Comparison of ENCODE assay signal across 8 mouse cellular contexts in the genomic region with DNA sequence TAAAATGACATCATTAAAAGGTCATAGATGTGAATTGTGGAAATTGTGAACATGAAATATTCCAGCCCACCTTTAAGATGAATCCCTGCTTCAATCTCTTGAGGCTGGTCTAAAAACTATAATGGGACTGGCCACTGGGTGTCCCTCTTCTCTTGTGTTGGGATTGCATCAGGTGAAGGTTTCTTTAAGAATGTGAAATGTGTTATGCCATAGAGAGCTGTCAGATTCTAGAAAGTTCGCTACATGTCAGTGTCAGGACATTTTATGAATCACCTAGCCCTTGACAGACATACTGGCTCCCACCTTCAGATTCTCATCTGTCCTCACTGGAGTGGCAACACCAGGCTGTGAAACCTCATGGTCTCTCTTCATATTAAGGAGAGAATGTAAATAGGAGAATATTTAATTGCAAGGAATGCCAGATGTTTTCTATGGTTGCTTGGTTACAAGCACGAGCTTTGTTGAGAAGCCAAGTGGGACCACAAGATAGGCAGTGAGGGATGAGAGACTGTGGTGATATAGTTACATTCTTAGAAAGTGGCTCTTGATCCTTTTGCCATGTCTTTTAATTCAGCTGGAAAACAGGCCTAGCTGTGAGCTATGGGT.
DNase-seq lines count a peak whose midpoint lies in the region; ATAC-seq and TF ChIP-seq lines count a peak whose summit lies in the region.

No protein-coding gene starts in this region.

- H3K27ac ChIP-seq in heart, adult 2 months, result no peak overlapping the region
- H3K27ac ChIP-seq in ES-E14 (ENCODE audit: insufficient read depth, low read depth, low read length, poor library complexity, severe bottlenecking), result no peak overlapping the region
- no peak overlapping the region for H3K27ac ChIP-seq in embryonic facial prominence, embryonic 11.5 days (replicated peaks; ENCODE audit: low read depth, low read length)

- H3K79me2 ChIP-seq in heart, adult 2 months (replicated peaks; ENCODE audit: control insufficient read depth, insufficient read depth, low read length), result no peaks in the 10 kb centered on the region

- no peak for TF ChIP-seq POLR2A in heart, adult 2 months (IDR thresholded peaks at IDR 0.05; ENCODE audit: insufficient read depth, low read depth, low read length)

- intact Hi-C loops in heart, adult 2 months (cut with DNase I), result no loop called here
- intact Hi-C loops in left cerebral cortex, postnatal 25 days (cut with DNase I), result loop anchor here (10.0 kb wide), 1 partner anchor 1916 kb away; no protein-coding TSS in a partner anchor

- no peaks in the 10 kb centered on the region for H3K4me1 ChIP-seq in heart, adult 2 months (ENCODE audit: control insufficient read depth, insufficient read depth, low read length)
- H3K4me1 ChIP-seq in ES-E14 (ENCODE audit: control insufficient read depth in 2 of 2, insufficient read depth in 2 of 2, low read length in 2 of 2, poor library complexity in 1 of 2), result no peaks in the 10 kb centered on the region
- H3K4me1 ChIP-seq in embryonic facial prominence, embryonic 11.5 days (ENCODE audit: control insufficient read depth, insufficient read depth, low read length), result no peaks in the 10 kb centered on the region

- DNase-seq in heart, adult 2 months, result no peak
- DNase-seq in heart, adult 9 months (ENCODE audit: low spot score in 2 of 2), result no peak
- DNase-seq in ES-E14 (ENCODE audit: low read depth, low spot score) (peak; percentile 19), liver (no peak)
- peak; percentile 21 for DNase-seq in embryonic facial prominence, embryonic 11.5 days (ENCODE audit: low spot score)
- peak; percentile 23 to 59 for DNase-seq in left cerebral cortex, postnatal 25 days (ENCODE audit: low spot score in 2 of 2)
- DNase-seq in urinary bladder, postnatal 10 days (ENCODE audit: low spot score), result no peak
- no peak for DNase-seq in spleen, adult 18-20 months

- H3K4me2 ChIP-seq in embryonic facial prominence, embryonic 11.5 days (ENCODE audit: low read depth, low read length), result no peak overlapping the region

- H3K9me3 ChIP-seq in ES-E14 (ENCODE audit: control insufficient read depth, insufficient read depth, low read depth, low read length), result no peaks in the 10 kb centered on the region
- H3K9me3 ChIP-seq in embryonic facial prominence, embryonic 11.5 days (replicated peaks; ENCODE audit: control insufficient read depth, low read length), result no peaks in the 10 kb centered on the region

- no peak overlapping the region for H3K4me3 ChIP-seq in heart, adult 2 months
- H3K4me3 ChIP-seq in ES-E14 (ENCODE audit: insufficient read depth in 1 of 2, low read depth in 1 of 2, low read length in 2 of 2, poor library complexity in 1 of 2, severe bottlenecking in 1 of 2), result no peak overlapping the region
- H3K4me3 ChIP-seq in embryonic facial prominence, embryonic 11.5 days (ENCODE audit: low read depth, low read length), result no peak overlapping the region

- no peaks in the 10 kb centered on the region for H3K36me3 ChIP-seq in heart, adult 2 months (ENCODE audit: control insufficient read depth, insufficient read depth, low read length)
- no peaks in the 10 kb centered on the region for H3K36me3 ChIP-seq in ES-E14 (ENCODE audit: control insufficient read depth, insufficient read depth, low read length, poor library complexity, severe bottlenecking)
- no peaks in the 10 kb centered on the region for H3K36me3 ChIP-seq in embryonic facial prominence, embryonic 11.5 days (replicated peaks; ENCODE audit: control insufficient read depth, insufficient read depth, low read depth, low read length)

- no peaks in the 10 kb centered on the region for H3K27me3 ChIP-seq in heart, adult 2 months (ENCODE audit: control insufficient read depth, insufficient read depth, low read length)
- no peaks in the 10 kb centered on the region for H3K27me3 ChIP-seq in embryonic facial prominence, embryonic 11.5 days (ENCODE audit: control insufficient read depth, insufficient read depth, low read length)

- H3K9ac ChIP-seq in heart, adult 2 months (ENCODE audit: low read depth, low read length), result no peak overlapping the region
- no peak overlapping the region for H3K9ac ChIP-seq in ES-E14 (ENCODE audit: insufficient read depth, low read depth, low read length, poor library complexity, severe bottlenecking)
- no peak overlapping the region for H3K9ac ChIP-seq in embryonic facial prominence, embryonic 11.5 days (replicated peaks; ENCODE audit: low read length)

- no peak; the same call in 1 of the 2 replicates for ATAC-seq in embryonic facial prominence, embryonic 11.5 days (replicated peaks; ENCODE audit: insufficient number of reproducible peaks, low FRiP score, low TSS enrichment, low read depth)

- TF ChIP-seq CTCF in heart, adult 2 months (IDR thresholded peaks at IDR 0.05), result peak; percentile 41

- 21% methylated on average over 2 of the region's 2 CpGs for WGBS in heart, adult 2 months
- 46% methylated on average over 2 of the region's 2 CpGs for WGBS in embryonic facial prominence, embryonic 11.5 days

- in situ Hi-C loops in ES-E14 (cut with MboI; ENCODE audit: low sequenced_read_pairs in 2 of 2, unreplicated experiment in 2 of 2), result no loop called here

- TF ChIP-seq EP300 in heart, adult 2 months (IDR thresholded peaks at IDR 0.05; ENCODE audit: insufficient read depth, low read depth, low read length), result no peak

TF ChIP-seq in ES-E14, 5 proteins besides CTCF, POLR2A, EP300 and RAD21:
- TF ChIP-seq CHD2 (IDR thresholded peaks at IDR 0.05; ENCODE audit: low read depth, low read length) (no peak), ZC3H11A (IDR thresholded peaks at IDR 0.05; ENCODE audit: borderline replicate concordance, low read depth, low read length) (no peak), HCFC1 (IDR thresholded peaks at IDR 0.05; ENCODE audit: borderline replicate concordance, insufficient read depth, low read length) (no peak), ZNF384 (IDR thresholded peaks at IDR 0.05; ENCODE audit: low read depth, low read length) (no peak), MAFK (IDR thresholded peaks at IDR 0.05; ENCODE audit: insufficient read depth, low read depth, low read length) (no peak)

Comparison
In these comparisons a context has a peak if more than half of its experiments do, and no peak if none do; other contexts are left out.
1. DNase-seq: peak in ES-E14 (single experiment), embryonic facial prominence, embryonic 11.5 days (single experiment) and left cerebral cortex, postnatal 25 days (2 of 2); none in heart, adult 2 months (0 of 2), heart, adult 9 months (0 of 2), liver (single experiment), urinary bladder, postnatal 10 days (single experiment) and spleen, adult 18-20 months (0 of 2).